Mouse (Mus musculus): ENCODE data around the gene Spast. TPM values are rescaled to one million over a fixed set of nuclear protein-coding genes. Genes with fewer than 3 reads are reported as not detected.

Gene Spast
- total and polyA plus RNA-seq, 2 experiments = 5.6 to 15.0 TPM

GRCm38 (mm10) chr17:74418171-74418570 lies 79.4 kb downstream of the Spast start:
- no peak for TF ChIP-seq POLR2A (IDR thresholded peaks at IDR 0.05; ENCODE audit: extremely low read depth, insufficient read depth, low read length)
- 15% methylated on average over 4 of the region's 4 CpGs for WGBS
- peak; percentile 52 for DNase-seq (ENCODE audit: extremely low read depth, low read depth, low spot score)

GRCm38 (mm10) chr17:74420656-74421055 lies 81.9 kb downstream of the Spast start:
- H3K36me3 ChIP-seq (ENCODE audit: control insufficient read depth, insufficient read depth, low read length) = peaks cover 40% of the 10 kb centered on the region
- TF ChIP-seq CTCF (IDR thresholded peaks at IDR 0.05; ENCODE audit: low read depth, low read length) = no peak
- no peak for TF ChIP-seq POLR2A (IDR thresholded peaks at IDR 0.05; ENCODE audit: extremely low read depth, insufficient read depth, low read length)
- 100% methylated on average over 2 of the region's 2 CpGs for WGBS

More at GRCm38 (mm10) chr17:74418171-74418570, 79.4 kb downstream of the Spast start:
- Histone ChIP-seq H3K36me3 (ENCODE audit: control insufficient read depth, insufficient read depth, low read length) (peaks cover 34% of the 10 kb centered on the region), H3K27me3 (ENCODE audit: control insufficient read depth, insufficient read depth, low read length) (no peaks in the 10 kb centered on the region), H3K79me2 (ENCODE audit: control insufficient read depth, insufficient read depth, low read length) (no peaks in the 10 kb centered on the region), H3K9ac (ENCODE audit: low read depth, low read length) (no peak overlapping the region), H3K27ac (replicated peaks; ENCODE audit: insufficient read depth, low read depth, low read length) (no peak overlapping the region), H3K4me1 (ENCODE audit: control insufficient read depth, insufficient read depth, low read length) (no peaks in the 10 kb centered on the region), H3K4me3 (ENCODE audit: insufficient read depth, low read depth, low read length) (no peak overlapping the region)

GRCm38 (mm10) chr17:74424401-74425005 lies 85.7 kb downstream of the Spast start:
- no peaks in the 10 kb centered on the region for H3K4me1 ChIP-seq (ENCODE audit: control insufficient read depth, insufficient read depth, low read length)
- 95% methylated on average over 12 of the region's 12 CpGs for WGBS
- no peaks in the 10 kb centered on the region for H3K79me2 ChIP-seq (ENCODE audit: control insufficient read depth, insufficient read depth, low read length)
- no peak overlapping the region for H3K4me3 ChIP-seq (ENCODE audit: insufficient read depth, low read depth, low read length)
- H3K27ac ChIP-seq (replicated peaks; ENCODE audit: insufficient read depth, low read depth, low read length) = no peak overlapping the region
- no peak for DNase-seq (ENCODE audit: extremely low read depth, low read depth, low spot score)
- peaks cover 36% of the 10 kb centered on the region for H3K36me3 ChIP-seq (ENCODE audit: control insufficient read depth, insufficient read depth, low read length)
- H3K27me3 ChIP-seq (ENCODE audit: control insufficient read depth, insufficient read depth, low read length) = no peaks in the 10 kb centered on the region
- TF ChIP-seq POLR2A (IDR thresholded peaks at IDR 0.05; ENCODE audit: extremely low read depth, insufficient read depth, low read length) (no peak), CTCF (IDR thresholded peaks at IDR 0.05; ENCODE audit: low read depth, low read length) (no peak)
- H3K9ac ChIP-seq (ENCODE audit: low read depth, low read length) = no peak overlapping the region

More at GRCm38 (mm10) chr17:74420656-74421055, 81.9 kb downstream of the Spast start:
- Histone ChIP-seq H3K27me3 (ENCODE audit: control insufficient read depth, insufficient read depth, low read length) (no peaks in the 10 kb centered on the region), H3K79me2 (ENCODE audit: control insufficient read depth, insufficient read depth, low read length) (no peaks in the 10 kb centered on the region), H3K4me1 (ENCODE audit: control insufficient read depth, insufficient read depth, low read length) (no peaks in the 10 kb centered on the region), H3K27ac (replicated peaks; ENCODE audit: insufficient read depth, low read depth, low read length) (no peak overlapping the region), H3K9ac (ENCODE audit: low read depth, low read length) (no peak overlapping the region), H3K4me3 (ENCODE audit: insufficient read depth, low read depth, low read length) (no peak overlapping the region)
- DNase-seq (ENCODE audit: extremely low read depth, low read depth, low spot score) = no peak

GRCm38 (mm10) chr17:74430074-74430473 lies 91.3 kb downstream of the Spast start:
- no peak overlapping the region for H3K27ac ChIP-seq (replicated peaks; ENCODE audit: insufficient read depth, low read depth, low read length)
- H3K4me3 ChIP-seq (ENCODE audit: insufficient read depth, low read depth, low read length) = no peak overlapping the region
- DNase-seq (ENCODE audit: extremely low read depth, low read depth, low spot score) = no peak
- H3K4me1 ChIP-seq (ENCODE audit: control insufficient read depth, insufficient read depth, low read length) = no peaks in the 10 kb centered on the region
- 83% methylated on average over 8 of the region's 8 CpGs for WGBS
- H3K27me3 ChIP-seq (ENCODE audit: control insufficient read depth, insufficient read depth, low read length) = no peaks in the 10 kb centered on the region
- peaks cover 12% of the 10 kb centered on the region for H3K36me3 ChIP-seq (ENCODE audit: control insufficient read depth, insufficient read depth, low read length)
- no peaks in the 10 kb centered on the region for H3K79me2 ChIP-seq (ENCODE audit: control insufficient read depth, insufficient read depth, low read length)
- TF ChIP-seq CTCF (IDR thresholded peaks at IDR 0.05; ENCODE audit: low read depth, low read length) (no peak), POLR2A (IDR thresholded peaks at IDR 0.05; ENCODE audit: extremely low read depth, insufficient read depth, low read length) (no peak)
- no peak overlapping the region for H3K9ac ChIP-seq (ENCODE audit: low read depth, low read length)

- peak; percentile 33 for DNase-seq (ENCODE audit: extremely low read depth, low read depth, low spot score)
Observed at GRCm38 (mm10) chr17:74431481-74431880, 92.7 kb downstream of the Spast start.

DNA sequence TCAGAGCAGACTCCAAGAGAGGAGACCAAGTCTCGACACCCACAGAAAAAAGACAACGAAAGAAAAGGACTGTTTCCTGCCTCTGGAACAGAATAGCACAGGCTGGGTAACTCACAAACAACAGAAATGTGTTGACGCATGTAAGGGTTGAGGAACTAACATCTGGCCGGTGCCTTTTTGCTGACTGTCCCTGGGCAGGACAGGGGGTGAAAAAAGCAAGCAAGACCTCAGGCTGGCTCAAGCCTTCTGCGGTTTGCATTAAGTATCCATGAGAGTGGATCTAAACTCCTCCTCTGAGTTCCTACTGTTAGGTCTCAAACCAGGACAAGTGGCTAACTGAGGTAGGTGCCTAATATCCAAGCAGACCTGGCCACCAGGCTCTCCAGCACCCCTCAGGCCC lies 93.8 kb downstream of the Spast start:
- no peaks in the 10 kb centered on the region for H3K79me2 ChIP-seq (ENCODE audit: control insufficient read depth, insufficient read depth, low read length)
- no peaks in the 10 kb centered on the region for H3K4me1 ChIP-seq (ENCODE audit: control insufficient read depth, insufficient read depth, low read length)
- DNase-seq (ENCODE audit: extremely low read depth, low read depth, low spot score) = peak; percentile 14
- H3K9ac ChIP-seq (ENCODE audit: low read depth, low read length) = no peak overlapping the region
- no peak overlapping the region for H3K4me3 ChIP-seq (ENCODE audit: insufficient read depth, low read depth, low read length)
- no peak overlapping the region for H3K27ac ChIP-seq (replicated peaks; ENCODE audit: insufficient read depth, low read depth, low read length)
- WGBS = 84% methylated on average over 5 of the region's 5 CpGs
- H3K27me3 ChIP-seq (ENCODE audit: control insufficient read depth, insufficient read depth, low read length) = no peaks in the 10 kb centered on the region
- no peak for TF ChIP-seq CTCF (IDR thresholded peaks at IDR 0.05; ENCODE audit: low read depth, low read length)
- TF ChIP-seq POLR2A (IDR thresholded peaks at IDR 0.05; ENCODE audit: extremely low read depth, insufficient read depth, low read length) = no peak
- H3K36me3 ChIP-seq (ENCODE audit: control insufficient read depth, insufficient read depth, low read length) = no peaks in the 10 kb centered on the region

More at GRCm38 (mm10) chr17:74431481-74431880, 92.7 kb downstream of the Spast start:
- no peaks in the 10 kb centered on the region for H3K79me2 ChIP-seq (ENCODE audit: control insufficient read depth, insufficient read depth, low read length)
- H3K27ac ChIP-seq (replicated peaks; ENCODE audit: insufficient read depth, low read depth, low read length) = no peak overlapping the region
- H3K9ac ChIP-seq (ENCODE audit: low read depth, low read length) = no peak overlapping the region
- no peak overlapping the region for H3K4me3 ChIP-seq (ENCODE audit: insufficient read depth, low read depth, low read length)
- no peak for TF ChIP-seq CTCF (IDR thresholded peaks at IDR 0.05; ENCODE audit: low read depth, low read length)
- TF ChIP-seq POLR2A (IDR thresholded peaks at IDR 0.05; ENCODE audit: extremely low read depth, insufficient read depth, low read length) = no peak
- 66% methylated on average over 13 of the region's 13 CpGs for WGBS
- H3K27me3 ChIP-seq (ENCODE audit: control insufficient read depth, insufficient read depth, low read length) = no peaks in the 10 kb centered on the region
- no peaks in the 10 kb centered on the region for H3K4me1 ChIP-seq (ENCODE audit: control insufficient read depth, insufficient read depth, low read length)
- peaks cover 7% of the 10 kb centered on the region for H3K36me3 ChIP-seq (ENCODE audit: control insufficient read depth, insufficient read depth, low read length)

All from liver, adult 2 months (tissue).